Mouse (Mus musculus) stomach, postnatal 0 days (tissue): Measurements from ENCODE around the gene Gpr27.

Experiments
- CTCF ChIP-seq: IDR thresholded peaks from 2 replicates; pipeline ENCODE4 v1.5.1; 2016; ENCODE audit warnings: antibody characterized with exemption, low read depth, mild to moderate bottlenecking, moderate library complexity
- EP300 ChIP-seq: optimal IDR thresholded peaks from 2 replicates; pipeline ENCODE3; 2016; ENCODE audit warnings: antibody characterized with exemption

GRCm38 (mm10) chr6:99732673-99733072, 40.2 kb downstream of the Gpr27 start:
- TF ChIP-seq EP300: no peak
- no peak for TF ChIP-seq CTCF
